Mouse (Mus musculus): ENCODE data around the gene Ehbp1l1.

The Ehbp1l1 gene

DNA sequence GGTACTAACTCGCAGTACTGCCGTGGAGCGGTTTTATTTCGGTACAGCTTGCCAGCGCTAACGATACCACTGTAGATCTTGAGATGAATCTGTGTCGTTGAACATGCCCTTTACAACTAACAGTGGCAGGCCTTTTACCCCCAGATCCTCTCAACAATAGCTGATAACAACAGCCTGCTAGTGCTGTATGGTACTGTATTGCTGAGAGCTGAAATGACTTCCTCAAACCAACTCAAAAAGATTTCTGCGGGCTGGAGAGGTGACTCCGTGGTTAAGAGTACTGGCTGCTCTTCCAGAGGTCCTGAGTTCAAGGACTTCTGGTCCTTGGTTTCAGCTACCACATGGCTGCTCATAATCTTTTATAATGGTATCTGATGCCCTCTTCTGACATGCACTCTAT, 8.2 kb upstream of the Ehbp1l1 start:
- no peak for DNase-seq (ENCODE audit: low read depth, low spot score)

DNA sequence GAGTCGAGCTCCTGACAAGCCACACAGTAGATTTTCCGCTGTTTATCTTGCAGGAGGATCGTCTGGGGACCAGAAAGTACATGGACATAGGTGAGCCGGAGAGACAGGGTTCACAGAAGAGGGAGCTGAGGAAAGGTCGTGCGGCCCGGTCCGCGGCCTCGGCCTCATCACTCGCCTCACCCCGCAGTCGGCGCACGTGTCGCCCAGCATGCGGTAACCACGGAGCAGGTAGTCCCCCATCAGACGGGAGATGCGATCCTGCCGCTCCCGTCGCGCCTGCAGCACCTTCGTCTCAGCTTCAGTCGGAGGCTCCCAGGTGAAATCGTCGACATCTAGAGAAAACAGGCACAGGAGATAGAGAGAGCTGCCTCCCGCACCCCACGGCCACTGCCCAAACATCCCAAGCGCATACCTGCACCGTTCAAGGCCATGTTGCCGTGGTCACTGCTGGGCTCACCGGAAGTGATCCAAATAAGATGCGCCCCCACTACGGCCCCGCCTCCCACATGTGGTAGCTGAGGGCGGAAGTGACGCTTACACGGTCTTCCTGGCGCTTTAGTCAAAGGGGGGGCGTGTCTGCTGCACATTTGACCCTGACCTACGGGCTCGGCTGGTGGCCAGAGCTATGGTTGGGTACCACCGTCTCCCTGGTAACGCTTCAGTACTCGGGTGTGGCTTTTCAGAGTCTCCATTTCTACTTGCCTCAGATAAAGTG, 5.3 kb upstream of the Ehbp1l1 start:
- DNase-seq (ENCODE audit: low read depth, low spot score), result peak; percentile 95

DNA sequence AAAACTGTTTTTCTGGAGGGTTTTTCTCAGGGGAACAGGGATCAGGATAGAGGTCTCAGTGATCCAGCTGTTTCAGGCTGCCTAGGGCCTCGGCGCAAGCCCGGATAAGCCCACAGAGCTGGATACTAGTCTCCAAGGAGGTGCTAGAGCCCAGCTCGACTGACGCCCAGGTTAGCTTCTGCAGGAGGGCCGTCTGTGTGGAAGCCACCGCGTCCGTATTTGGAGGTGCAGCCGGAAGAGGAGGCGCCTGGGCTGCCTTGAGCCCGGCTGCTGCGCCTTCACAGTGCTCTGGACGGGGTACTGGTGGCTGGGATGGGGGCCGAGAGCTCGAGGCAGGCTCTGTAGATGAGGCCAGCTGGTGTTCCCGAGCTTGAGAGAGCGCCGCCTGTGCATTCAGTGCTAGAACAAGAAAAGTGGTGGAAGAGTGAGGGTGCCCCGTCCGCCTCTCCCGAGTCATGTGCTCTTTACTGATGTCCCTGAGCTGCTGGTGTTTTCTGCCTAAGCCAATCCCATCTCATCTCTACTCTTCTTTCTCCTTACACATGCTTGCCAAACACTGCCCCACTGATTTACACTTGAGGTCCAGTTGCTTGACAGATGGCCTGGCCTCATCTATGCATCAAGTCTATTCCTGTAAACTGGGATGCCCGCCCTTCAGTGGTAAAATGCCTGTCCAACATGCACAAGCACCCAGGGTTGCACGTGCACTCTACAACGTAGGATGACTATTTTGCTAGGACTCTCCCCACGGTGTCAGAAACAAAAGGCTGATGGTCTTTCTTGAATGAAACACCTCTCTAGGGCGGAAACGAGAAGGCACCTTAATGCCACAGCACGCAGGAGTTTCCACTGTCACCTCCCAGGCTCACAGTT, 4.4 kb upstream of the Ehbp1l1 start:
- no peak for DNase-seq (ENCODE audit: low read depth, low spot score)

DNA sequence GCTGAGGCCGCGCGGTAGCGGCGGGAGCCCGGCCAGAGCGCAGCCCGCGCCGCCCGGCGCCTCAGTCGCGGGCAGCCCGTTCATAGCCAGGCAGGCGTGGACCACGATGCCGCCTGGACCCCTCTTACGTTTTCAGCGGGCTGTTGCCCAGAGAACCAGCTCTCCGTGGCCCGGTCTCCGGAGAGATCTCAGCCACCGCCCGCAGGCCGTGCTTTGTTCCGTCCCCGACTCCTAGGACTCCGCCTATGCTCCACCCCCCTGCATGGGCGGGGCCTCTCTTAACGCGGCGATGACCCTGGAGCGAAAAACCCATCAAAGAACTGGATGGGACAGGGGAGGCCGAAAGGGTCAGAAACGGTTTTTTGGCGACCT, 3.3 kb upstream of the Ehbp1l1 start, which contains the start of gene Fam89b:
Gene Fam89b, minus strand, starts transcription at position 210 of the 372 bp plus-strand sequence.
- DNase-seq (ENCODE audit: low read depth, low spot score), result peak; percentile 84

DNA sequence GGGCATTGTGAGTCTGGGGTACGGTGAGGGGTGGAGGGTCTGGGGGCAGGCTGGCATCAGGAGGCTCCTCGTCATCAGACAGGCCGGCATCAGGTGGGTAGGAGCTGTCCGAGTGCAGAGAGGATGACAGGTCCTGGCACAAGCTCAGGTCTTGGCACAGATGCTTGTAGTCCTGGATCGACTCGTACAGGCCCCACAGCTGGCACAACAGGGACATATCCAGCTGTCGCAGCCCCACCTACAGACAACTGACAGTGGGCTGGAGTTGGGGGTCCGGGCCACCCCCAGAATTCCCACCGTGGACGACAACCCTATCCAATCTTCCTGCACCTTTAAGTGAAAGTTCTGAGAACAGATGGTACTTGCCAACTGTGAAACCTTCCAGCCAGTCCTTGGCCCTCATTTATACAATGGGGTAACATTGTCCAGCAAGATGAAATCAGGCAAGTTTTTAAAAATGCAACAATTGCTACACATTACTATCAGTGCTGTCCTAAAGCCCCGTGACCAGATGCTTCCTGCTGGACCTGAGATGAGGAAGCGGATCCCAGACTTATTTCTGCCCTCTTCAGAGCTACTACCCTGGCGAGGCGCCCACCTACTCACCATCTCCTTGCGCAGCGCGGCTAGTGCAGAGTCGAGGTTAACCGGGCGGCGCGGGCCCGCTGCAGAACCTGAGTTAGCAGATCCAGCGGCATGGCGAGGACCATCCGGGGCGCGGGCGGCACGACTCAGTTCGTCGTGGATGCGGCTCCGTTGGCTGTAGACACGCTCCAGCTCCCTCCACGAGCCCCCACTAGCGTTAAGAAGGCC, 2.7 kb upstream of the Ehbp1l1 start:
- no peak for DNase-seq (ENCODE audit: low read depth, low spot score)

DNA sequence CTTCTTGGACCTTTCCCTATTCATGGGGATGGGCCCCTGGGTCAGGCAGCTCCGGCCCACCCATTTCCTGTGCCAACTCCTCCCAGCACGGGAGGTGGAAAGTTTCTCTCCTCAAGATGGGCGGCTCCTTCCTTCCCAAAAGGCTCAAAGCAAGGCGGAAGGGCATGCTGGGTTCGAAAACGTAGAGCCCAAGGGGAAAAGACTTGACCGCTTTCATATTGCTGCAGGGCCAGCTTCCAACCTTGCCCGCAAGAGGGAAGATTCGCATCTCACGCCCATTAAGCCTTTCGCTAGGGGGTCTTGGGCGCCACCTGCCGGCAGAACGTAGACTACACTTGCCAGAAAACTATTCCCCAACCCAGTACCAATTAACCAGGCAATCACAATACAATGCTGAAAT, 1.6 kb upstream of the Ehbp1l1 start:
- DNase-seq (ENCODE audit: low read depth, low spot score), result peak; percentile 84

DNA sequence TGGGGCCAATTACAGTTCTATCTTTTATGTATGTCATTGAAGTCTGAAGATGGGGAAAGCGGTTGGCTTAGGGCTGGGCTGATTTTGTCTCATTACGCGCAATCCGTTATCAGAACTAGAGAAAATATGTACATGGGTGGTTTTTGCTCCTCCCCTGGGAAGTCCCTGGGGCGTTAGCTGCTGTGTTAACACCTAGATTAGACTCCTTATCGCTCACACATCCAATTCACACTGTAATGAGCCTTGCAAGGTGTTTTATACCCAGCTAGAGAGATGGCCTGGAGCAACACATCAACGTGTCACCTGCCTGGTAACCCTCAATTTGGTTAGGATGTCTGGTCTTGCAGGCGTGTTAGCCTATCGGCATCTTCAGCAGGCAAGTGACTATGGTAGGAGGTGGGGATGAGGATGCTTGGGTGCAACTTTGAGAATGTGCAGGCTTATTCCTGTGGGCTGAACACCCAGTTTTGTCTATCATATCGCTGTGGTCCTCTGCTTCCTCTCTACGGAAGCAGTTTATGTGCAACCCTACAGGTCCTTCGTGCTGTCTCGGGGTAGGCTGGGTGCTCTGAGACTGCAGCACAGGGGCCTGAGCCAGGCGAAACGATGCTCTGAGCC, 953 bp upstream of the Ehbp1l1 start:
- DNase-seq (ENCODE audit: low read depth, low spot score), result no peak

DNA sequence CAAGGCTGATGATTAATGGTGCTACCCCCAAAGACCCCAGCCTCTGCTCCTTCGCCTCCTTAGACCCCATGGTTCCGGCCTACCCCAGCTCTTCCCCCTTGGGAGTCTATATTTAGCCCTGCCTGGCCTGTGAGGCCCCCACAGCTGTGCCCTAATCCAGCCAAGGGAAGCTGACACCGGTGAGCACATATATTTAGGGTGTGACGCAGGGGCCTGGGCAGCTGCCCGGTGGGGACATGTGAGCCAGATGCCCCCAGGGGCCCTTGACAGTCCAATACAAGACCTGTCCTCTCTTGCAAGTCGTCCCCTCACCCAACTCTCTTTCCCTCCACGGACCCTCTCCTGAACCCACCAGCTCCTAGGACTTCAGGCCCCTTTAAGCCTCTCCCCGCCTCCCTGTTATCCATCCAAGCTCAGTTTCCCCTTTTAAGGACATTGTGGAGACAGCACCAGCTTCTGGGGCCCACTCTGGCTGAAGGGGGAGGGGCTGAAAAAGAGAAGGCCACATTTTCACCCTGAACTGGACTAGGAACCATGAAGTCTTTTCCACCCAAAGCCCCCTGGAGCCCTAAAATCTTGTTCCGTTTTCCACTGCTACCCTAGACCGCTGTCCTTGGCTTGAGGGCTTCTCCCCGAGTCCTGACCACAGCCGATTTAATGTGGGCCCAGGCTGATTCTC, 949 bp downstream of the Ehbp1l1 start:
- DNase-seq (ENCODE audit: low read depth, low spot score), result no peak

DNA sequence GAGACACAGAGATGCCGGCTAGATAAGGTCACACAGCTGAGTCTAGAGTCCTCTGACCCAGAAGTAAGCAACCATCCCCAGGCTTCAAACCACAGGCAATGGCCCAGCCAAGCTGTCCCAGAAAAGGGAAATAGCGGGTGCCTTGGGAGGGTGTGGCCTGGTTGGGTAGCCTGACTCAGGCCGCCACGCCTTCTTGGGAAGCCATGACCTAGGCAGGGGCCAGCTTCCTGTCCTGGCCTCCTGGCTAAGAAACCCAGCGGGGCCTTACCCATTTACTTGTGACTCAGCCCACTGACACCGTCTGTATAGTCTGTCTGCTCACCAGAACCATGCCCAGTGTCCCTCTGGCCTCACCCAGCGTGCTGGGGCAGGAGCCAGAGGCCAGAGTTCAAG, 1.6 kb downstream of the Ehbp1l1 start:
- DNase-seq (ENCODE audit: low read depth, low spot score), result no peak

DNA sequence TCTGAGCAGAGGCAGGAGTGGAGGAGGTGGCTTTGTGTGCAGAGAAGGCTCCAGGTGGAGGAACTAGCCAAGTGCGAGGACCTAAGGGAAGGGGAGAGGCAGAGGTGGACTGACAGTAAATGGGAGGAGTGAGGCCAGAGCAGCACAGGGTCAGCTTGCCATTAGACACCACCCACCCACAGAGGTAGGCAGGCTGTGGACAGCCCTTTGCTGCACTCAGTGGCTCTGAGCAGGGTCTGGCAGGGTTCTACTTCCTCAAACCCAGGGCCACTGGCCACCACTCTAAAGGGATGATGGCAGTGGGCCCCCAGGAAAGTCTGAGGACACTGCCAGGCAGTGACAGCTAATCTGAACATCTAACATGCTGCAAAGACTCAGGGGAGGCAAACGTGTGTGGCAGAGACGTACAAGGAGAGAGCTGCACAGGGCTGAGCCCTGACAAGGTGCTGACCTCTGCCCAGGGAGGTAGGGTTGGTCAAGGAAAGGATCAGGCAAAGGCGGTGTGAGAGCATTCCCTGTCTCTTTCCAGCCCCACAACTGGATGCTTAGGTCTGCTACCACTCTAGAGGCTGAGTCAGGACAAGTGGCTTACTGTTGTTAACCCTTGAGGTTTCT, 2.1 kb downstream of the Ehbp1l1 start:
- no peak for DNase-seq (ENCODE audit: low read depth, low spot score)

DNA sequence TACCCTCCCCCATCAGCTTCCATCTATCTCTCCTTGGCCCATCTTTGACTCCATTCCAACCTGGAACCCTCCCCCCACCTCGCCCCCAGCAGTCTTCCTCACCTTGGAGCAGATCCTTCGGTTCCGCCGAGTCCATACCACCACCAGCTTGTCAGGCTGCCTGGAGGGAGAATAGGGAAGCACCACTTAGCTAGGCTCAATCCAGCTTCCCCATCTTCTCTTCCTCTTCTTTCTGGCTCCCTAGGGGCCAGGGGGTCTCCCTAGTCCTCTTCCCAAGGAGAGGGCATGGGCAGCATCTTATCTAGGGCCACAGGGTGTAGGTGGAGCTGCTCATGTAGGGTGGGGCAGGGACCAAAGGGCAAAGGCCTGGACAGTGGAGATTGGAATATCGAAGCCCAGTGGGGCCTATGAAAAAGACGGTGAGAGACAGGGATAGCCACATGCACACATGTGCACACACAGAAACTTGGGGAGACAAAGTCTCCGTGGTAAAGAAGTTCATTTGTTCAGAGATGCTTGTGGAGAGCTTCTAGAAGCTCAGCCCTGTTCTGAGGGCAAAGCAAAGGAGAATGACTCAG, 3.2 kb downstream of the Ehbp1l1 start:
- DNase-seq (ENCODE audit: low read depth, low spot score), result no peak

DNA sequence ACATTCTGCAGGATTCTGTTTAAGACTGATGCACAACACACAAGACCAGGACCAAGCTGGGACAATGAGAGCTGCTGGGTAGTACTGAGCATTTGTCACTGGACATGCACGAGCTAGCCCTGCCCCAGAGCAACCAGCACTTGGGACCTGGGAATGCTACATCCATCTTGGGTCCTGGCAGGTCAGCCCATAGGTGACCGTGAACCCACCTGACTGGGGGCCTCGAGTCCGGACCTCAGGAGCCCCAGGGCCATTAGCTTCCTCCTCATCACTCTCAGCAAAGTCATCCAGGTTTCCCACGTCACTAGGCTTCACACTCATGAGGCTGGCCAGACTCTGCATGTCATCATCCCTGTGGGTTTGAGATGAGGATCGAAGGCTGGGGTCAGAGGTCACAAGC, 4.9 kb downstream of the Ehbp1l1 start:
- no peak for DNase-seq (ENCODE audit: low read depth, low spot score)

DNA sequence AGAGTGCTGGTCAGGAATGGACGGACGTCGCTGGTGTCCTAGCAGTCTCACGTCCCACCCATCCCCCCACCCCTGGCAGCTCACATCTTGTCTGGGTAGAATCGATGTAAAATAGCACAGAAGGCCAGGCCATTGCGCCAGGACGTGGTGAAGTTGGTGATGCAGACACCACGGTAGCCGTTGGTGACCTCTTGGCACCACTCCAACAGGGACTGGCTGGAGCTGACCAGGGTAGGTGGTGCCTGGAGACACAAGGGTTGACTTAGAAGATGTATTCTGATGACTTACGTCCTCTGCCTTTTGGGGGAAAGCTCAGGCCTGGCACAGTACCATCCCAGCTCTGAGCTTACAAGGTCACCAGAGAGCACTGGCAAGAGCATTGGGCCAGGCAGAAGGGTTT, 9.2 kb downstream of the Ehbp1l1 start:
- DNase-seq (ENCODE audit: low read depth, low spot score), result no peak

DNA sequence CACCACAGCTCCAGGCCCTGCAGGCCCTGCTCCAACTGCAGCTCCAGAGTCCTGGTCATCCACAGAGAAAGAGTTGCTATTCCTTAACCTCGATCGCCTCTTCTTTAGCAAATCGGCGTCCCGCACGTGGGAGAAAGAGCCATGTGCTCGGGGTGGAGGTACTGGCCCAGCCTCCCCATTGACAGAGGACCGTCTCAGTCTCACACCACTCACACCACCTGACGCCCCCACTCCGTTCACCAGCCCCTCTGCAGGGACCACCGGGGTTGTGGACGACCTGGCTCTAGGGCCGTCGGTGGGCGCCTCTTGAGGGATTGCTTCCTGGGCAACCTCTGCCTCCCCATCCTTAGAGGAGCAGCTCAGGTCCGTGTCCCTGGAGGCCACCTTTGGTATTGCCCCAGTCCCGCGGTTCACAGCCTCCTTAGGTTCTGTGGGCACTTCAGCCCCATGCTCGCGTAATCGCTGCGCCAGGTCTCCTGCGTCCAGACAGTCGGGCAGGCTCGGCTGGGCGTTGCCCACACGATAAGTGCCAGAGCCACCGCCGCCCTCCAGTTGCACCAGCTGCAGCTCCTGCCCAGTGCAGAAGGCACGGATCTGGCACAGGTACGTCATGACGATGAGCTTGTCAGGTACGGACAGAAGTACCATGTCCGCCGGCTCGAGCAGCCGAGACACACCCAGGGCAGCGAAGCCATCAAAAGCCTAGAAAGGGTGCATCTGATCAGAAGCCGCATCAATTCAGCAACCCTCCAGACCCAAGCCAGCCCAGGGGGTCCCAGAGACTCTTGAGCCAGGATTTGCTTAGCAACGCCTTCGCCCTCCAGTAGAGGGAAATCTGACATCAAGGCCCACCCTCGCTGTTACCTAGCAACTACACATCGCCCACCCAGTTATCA, 10.1 kb downstream of the Ehbp1l1 start:
- DNase-seq (ENCODE audit: low read depth, low spot score), result no peak

DNA sequence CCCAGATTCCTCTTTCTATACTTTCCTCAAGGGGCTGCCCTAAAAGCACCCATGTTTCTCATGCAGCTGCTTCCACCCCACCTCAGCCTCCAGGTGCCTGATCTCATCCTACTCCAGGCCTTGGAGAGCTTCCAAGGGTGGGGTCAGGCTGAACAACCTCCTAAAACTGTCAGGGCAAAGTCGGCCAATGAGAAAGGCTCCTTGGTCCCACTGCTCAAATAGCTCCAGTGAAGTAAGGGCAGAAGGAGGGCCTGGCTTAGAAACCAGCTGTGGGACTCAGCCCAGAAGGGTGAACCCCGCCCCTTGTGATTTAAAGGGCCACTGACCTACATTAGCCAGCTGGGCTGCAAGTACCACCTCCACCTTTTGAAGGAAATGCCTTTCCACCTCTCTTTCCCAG, 12.4 kb downstream of the Ehbp1l1 start:
- DNase-seq (ENCODE audit: low read depth, low spot score), result no peak

DNA sequence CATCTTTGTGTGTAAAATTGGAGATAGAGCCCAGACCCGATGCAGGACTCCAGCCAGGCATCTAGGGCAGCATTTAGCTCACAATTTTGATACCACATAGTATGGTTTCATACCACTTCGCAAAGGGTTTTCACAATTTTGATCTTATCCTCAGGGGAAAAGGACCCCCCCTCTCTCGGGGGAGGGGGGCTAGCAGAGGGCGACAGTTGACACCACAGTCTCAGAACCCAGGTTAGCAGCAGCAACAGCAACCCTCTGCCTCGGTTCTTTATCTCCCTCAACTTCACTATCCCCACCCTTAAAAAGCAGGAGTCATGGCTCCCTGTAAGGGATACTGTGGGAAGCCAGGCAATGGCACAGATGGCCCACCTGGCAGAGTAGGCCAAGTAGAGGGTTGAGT, 12.9 kb downstream of the Ehbp1l1 start:
- no peak for DNase-seq (ENCODE audit: low read depth, low spot score)

DNA sequence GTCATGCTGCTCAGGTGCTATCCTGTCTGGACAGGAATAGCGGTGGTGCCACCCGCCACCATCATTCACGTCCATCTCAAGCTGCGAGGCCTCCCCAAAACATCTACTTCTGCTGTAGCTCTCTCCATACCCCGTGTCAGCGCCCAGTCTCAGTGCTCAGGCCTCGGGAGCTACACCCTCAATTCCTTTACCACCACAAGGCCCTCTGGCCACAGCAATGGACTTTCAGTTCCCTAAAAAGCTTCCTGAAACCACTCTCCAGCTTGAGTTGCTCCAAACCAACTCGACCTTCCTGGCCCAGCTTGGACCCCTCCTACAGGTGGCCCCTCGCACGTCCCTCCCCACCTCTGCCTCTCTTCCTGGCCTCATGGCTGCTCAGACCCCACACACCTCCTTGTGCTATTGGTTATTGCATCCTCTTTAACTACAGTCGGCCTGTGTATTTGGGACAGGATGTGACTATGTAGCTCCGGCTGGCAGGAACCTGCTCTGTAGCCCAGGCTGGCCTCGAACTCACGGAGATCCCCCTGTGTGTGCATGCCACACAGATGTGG, 14.1 kb downstream of the Ehbp1l1 start:
- no peak for DNase-seq (ENCODE audit: low read depth, low spot score)

DNA sequence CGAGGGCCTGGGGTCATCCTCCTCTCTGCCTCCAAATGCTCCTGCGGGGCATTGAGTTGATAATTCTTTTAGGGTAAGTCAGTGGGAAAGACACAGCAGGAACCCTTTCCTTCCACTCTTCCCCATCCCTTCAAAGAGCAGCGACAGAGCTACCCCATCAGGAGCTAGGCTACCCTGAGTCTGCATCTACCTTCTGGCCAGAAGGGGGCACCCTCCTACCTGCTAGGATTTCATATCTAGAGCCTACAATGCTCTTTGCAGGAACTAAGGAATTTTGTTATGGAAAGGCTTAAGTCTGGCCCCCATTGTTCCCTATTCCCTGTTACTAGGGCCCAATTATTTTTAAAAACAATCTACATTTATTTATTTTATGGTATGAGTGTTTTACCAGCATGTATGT, 14.9 kb downstream of the Ehbp1l1 start:
- DNase-seq (ENCODE audit: low read depth, low spot score), result peak; percentile 63

DNA sequence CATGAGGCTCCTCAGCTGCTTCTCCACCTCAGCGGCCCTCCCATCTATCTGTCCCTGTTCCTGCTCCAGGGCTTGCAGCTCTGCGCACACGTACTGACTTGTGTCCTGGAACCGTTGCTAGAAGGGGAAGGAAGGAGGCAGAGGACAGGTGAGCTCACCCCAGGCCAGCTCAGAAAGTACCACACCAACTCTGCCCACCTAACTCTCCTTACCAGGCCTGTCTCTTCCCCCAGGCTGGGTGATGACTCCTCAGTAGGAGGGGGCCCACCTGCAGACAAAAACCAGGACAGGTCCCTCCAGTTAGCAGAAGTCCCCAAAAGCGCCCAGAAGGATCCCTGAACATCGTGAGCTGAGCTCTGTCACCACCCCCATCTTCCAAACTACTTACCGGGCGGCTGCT, 15.5 kb downstream of the Ehbp1l1 start:
- DNase-seq (ENCODE audit: low read depth, low spot score), result no peak
